Mouse (Mus musculus): ENCODE measurements around the gene Sfi1. TPM values are rescaled to one million over a fixed set of nuclear protein-coding genes. Genes with fewer than 3 reads are reported as not detected.
"Not testable (repeated sequence)": the region's sequence is repeated elsewhere in the genome, so short reads cannot be mapped to it uniquely, and the experiment has no call there.

The Sfi1 gene
- total and polyA plus RNA-seq, 3 experiments: 42.2 to 111 (median 89.7) TPM

DNA sequence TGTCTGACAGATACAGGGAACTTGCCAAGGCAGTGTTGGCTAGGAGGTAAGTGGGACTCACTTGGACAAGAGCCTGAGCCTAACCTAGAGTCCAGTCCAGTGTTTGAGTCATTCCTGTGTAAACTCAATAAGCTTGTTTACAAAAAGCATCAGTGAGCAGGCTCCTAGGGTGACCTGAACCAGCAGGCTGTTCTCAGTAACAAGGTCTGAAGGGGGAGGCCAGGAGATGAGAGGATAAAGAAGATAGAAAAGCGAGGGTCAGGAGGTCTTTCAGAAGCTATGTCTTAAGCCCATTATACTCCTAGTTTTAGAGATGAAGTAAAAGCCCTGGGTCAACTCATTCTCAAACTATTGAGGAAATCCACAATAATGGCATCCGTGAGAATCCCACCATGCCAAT lies 31.9 kb downstream of the Sfi1 start:
- ATAC-seq (ENCODE audit: extremely low read depth, insufficient number of reproducible peaks, low FRiP score, poor library complexity, severe bottlenecking): 0 out of 2 replicates have a peak, but pooled peaks have one; percentile 0
- not testable (repeated sequence) for H3K4me3 ChIP-seq (ENCODE audit: low read depth, low read length); DNase-seq (ENCODE audit: low spot score)

DNA sequence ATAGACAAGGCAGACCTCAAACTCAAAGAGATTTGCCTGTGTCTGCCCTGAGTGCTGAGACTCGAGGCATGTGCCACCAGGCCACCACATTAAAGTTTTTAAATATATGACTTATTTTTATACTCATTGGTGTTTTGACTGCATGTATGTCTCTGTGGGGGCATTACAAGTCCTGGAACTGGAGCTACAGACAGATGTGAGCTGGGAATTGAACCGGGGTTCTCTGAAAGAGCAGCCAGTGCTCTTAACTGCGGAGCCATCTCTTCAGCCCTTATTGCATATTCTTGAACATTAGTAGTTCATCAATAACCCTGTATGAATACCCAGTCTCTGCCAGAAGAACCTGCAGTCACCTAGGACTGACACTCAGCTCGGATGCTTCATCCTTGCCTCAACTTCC lies 34.5 kb downstream of the Sfi1 start:
- not testable (repeated sequence) for ATAC-seq (ENCODE audit: extremely low read depth, insufficient number of reproducible peaks, low FRiP score, poor library complexity, severe bottlenecking)

More for the DNA sequence above, 31.9 kb downstream of the Sfi1 start:
- H3K36me3 ChIP-seq (replicated peaks): peaks cover 23% of the 10 kb centered on the region
- H3K9me3 ChIP-seq (replicated peaks); H3K4me1 ChIP-seq (ENCODE audit: insufficient read depth, low read depth, low read length); H3K27me3 ChIP-seq (ENCODE audit: insufficient read depth, low read length): not testable (repeated sequence)

GRCm38 (mm10) chr11:3157996-3158395 lies 35.3 kb downstream of the Sfi1 start:
- H3K4me3 ChIP-seq (ENCODE audit: low read depth, low read length); ATAC-seq (ENCODE audit: extremely low read depth, insufficient number of reproducible peaks, low FRiP score, poor library complexity, severe bottlenecking); DNase-seq (ENCODE audit: low spot score); H3K27me3 ChIP-seq (ENCODE audit: insufficient read depth, low read length); H3K4me1 ChIP-seq (ENCODE audit: insufficient read depth, low read depth, low read length); H3K9me3 ChIP-seq (replicated peaks): not testable (repeated sequence)
- H3K36me3 ChIP-seq (replicated peaks): peaks cover 31% of the 10 kb centered on the region

More for the DNA sequence above, 34.5 kb downstream of the Sfi1 start:
- not testable (repeated sequence) for H3K27me3 ChIP-seq (ENCODE audit: insufficient read depth, low read length); H3K9me3 ChIP-seq (replicated peaks); H3K4me3 ChIP-seq (ENCODE audit: low read depth, low read length); DNase-seq (ENCODE audit: low spot score); H3K4me1 ChIP-seq (ENCODE audit: insufficient read depth, low read depth, low read length)
- peaks cover 26% of the 10 kb centered on the region for H3K36me3 ChIP-seq (replicated peaks)

GRCm38 (mm10) chr11:3156991-3157390 lies 36.3 kb downstream of the Sfi1 start:
- not testable (repeated sequence) for H3K4me3 ChIP-seq (ENCODE audit: low read depth, low read length); DNase-seq (ENCODE audit: low spot score); H3K4me1 ChIP-seq (ENCODE audit: insufficient read depth, low read depth, low read length); H3K27me3 ChIP-seq (ENCODE audit: insufficient read depth, low read length); H3K9me3 ChIP-seq (replicated peaks); ATAC-seq (ENCODE audit: extremely low read depth, insufficient number of reproducible peaks, low FRiP score, poor library complexity, severe bottlenecking)
- peaks cover 29% of the 10 kb centered on the region for H3K36me3 ChIP-seq (replicated peaks)

DNA sequence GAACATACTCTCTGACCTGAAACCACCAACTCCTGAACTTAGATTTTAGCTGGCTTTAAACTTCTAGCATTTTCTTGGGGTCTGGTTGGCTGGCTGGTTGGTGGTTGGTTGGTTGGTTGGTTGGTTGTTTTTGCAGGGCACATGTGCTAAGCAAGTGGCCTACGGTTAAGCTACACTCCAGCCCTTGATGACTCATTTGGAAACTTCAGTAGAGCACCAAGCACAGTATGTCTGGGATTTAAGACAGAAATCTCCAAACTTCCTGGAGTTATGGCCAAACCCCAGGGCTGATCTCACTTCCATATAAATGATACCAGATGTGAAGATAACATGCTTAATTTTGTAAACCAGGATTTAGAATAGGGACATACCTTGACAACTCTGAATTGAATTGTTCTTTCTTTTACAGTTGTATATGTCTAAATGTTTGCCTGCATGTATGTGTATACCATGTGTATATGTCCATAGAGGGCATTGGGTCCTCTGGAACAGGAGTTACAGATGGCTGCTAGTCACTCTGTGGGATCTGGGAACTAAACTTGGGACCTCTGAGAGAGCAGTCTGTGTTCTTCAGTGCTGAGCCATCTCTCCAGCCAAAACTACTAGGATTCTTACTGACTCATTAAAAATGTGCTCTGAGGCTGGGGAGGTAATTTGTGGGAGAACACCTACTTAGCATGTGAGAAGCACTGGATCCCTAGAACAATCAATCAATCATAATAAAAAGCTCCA lies 39.4 kb downstream of the Sfi1 start:
- ATAC-seq (ENCODE audit: extremely low read depth, insufficient number of reproducible peaks, low FRiP score, poor library complexity, severe bottlenecking); H3K27me3 ChIP-seq (ENCODE audit: insufficient read depth, low read length); DNase-seq (ENCODE audit: low spot score): not testable (repeated sequence)

GRCm38 (mm10) chr11:3151358-3151757 lies 41.9 kb downstream of the Sfi1 start:
- H3K27me3 ChIP-seq (ENCODE audit: insufficient read depth, low read length); DNase-seq (ENCODE audit: low spot score); H3K4me1 ChIP-seq (ENCODE audit: insufficient read depth, low read depth, low read length); ATAC-seq (ENCODE audit: extremely low read depth, insufficient number of reproducible peaks, low FRiP score, poor library complexity, severe bottlenecking); H3K4me3 ChIP-seq (ENCODE audit: low read depth, low read length); H3K9me3 ChIP-seq (replicated peaks): not testable (repeated sequence)
- H3K36me3 ChIP-seq (replicated peaks): peaks cover 19% of the 10 kb centered on the region

More for the DNA sequence above, 39.4 kb downstream of the Sfi1 start:
- not testable (repeated sequence) for H3K4me1 ChIP-seq (ENCODE audit: insufficient read depth, low read depth, low read length); H3K4me3 ChIP-seq (ENCODE audit: low read depth, low read length); H3K9me3 ChIP-seq (replicated peaks)
- peaks cover 27% of the 10 kb centered on the region for H3K36me3 ChIP-seq (replicated peaks)

DNA sequence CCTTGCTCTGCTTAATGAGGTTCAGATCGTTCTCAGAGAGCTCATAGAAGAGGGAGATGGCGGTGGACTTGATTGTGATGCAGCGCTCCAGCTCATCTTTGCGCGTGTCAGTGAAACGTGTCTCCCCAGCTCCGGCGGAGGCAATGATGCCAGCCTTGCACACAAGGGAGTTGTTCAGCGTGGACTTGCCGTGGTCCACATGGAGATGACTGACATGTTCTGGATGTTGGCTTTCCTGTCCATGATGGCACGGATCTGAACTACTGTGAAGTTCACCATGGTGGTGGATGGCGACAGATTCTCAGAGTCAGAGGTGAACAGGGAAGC lies 42.6 kb downstream of the Sfi1 start:
- peaks cover 19% of the 10 kb centered on the region for H3K36me3 ChIP-seq (replicated peaks)

GRCm38 (mm10) chr11:3150003-3150676 lies 43.1 kb downstream of the Sfi1 start:
- not testable (repeated sequence) for ATAC-seq (ENCODE audit: extremely low read depth, insufficient number of reproducible peaks, low FRiP score, poor library complexity, severe bottlenecking); H3K4me3 ChIP-seq (ENCODE audit: low read depth, low read length); H3K4me1 ChIP-seq (ENCODE audit: insufficient read depth, low read depth, low read length)

More for the DNA sequence above, 42.6 kb downstream of the Sfi1 start:
- H3K4me3 ChIP-seq (ENCODE audit: low read depth, low read length); H3K27me3 ChIP-seq (ENCODE audit: insufficient read depth, low read length); ATAC-seq (ENCODE audit: extremely low read depth, insufficient number of reproducible peaks, low FRiP score, poor library complexity, severe bottlenecking); H3K9me3 ChIP-seq (replicated peaks); DNase-seq (ENCODE audit: low spot score); H3K4me1 ChIP-seq (ENCODE audit: insufficient read depth, low read depth, low read length): not testable (repeated sequence)

DNA sequence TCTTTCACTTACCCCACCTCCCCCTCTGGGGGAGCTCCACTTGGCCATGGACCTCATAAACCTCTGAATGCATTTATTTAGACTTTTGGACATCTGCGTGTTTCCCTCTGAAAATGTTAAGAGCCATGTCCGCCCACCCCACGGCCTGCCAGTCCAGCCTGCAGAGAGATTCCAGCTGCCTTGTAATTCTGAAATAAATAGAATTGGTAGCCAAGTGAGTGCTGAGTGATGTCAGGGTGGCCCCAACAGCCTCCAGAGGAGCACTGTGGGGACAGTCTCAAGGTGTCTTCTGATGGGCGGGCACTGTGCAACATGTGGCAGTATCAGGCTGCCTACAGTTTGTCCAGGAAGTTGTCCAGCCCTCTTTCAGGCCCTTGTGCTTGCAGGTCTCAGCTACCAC lies 43.8 kb downstream of the Sfi1 start:
- ATAC-seq (ENCODE audit: extremely low read depth, insufficient number of reproducible peaks, low FRiP score, poor library complexity, severe bottlenecking); H3K4me1 ChIP-seq (ENCODE audit: insufficient read depth, low read depth, low read length); H3K4me3 ChIP-seq (ENCODE audit: low read depth, low read length); DNase-seq (ENCODE audit: low spot score); H3K9me3 ChIP-seq (replicated peaks); H3K27me3 ChIP-seq (ENCODE audit: insufficient read depth, low read length): not testable (repeated sequence)
- H3K36me3 ChIP-seq (replicated peaks): peaks cover 14% of the 10 kb centered on the region

More at GRCm38 (mm10) chr11:3150003-3150676, 43.1 kb downstream of the Sfi1 start:
- not testable (repeated sequence) for H3K9me3 ChIP-seq (replicated peaks); DNase-seq (ENCODE audit: low spot score); H3K27me3 ChIP-seq (ENCODE audit: insufficient read depth, low read length)
- H3K36me3 ChIP-seq (replicated peaks): peaks cover 17% of the 10 kb centered on the region

GRCm38 (mm10) chr11:3146806-3147205 lies 46.5 kb downstream of the Sfi1 start:
- H3K4me1 ChIP-seq (ENCODE audit: insufficient read depth, low read depth, low read length); H3K27me3 ChIP-seq (ENCODE audit: insufficient read depth, low read length); ATAC-seq (ENCODE audit: extremely low read depth, insufficient number of reproducible peaks, low FRiP score, poor library complexity, severe bottlenecking); H3K4me3 ChIP-seq (ENCODE audit: low read depth, low read length); H3K9me3 ChIP-seq (replicated peaks); DNase-seq (ENCODE audit: low spot score): not testable (repeated sequence)
- peaks cover 10% of the 10 kb centered on the region for H3K36me3 ChIP-seq (replicated peaks)

DNA sequence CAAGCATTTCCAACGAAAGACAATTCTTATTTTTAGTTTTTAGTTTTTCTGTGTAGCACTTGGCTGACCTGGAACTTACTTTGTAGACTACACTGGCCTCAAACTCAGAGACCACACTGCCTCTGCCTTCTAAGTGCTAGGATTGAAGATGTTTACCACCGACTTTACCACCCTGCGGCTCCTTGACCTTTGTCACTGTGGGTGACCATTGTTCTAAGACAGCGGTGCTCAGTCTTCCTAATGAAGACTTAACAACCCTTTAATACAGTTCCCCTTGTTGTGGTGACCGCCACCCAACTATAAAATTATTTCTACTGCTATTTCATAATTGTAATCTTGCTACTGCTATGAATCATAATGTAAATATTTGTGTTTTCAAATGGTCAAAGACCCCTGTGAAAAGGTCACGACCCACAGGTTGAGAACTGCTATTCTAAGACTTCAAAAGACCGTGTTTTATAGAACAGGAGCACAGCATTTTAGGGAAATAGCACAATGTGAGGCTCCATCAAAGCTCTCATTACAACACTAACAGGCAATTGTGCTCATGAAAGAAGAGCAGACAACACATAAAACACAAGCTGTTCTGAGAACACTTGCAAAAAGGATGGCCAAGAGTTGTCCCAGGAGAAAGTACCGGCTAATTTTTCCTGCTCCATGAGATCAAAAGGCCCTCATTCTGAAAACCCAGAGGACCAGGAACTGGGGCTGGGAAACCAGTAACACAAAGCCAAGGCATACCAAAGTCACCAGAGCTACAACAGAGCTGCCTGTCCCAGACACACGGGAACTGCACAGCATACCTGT lies 47.7 kb downstream of the Sfi1 start:
- H3K4me3 ChIP-seq (ENCODE audit: low read depth, low read length); H3K4me1 ChIP-seq (ENCODE audit: insufficient read depth, low read depth, low read length); H3K27me3 ChIP-seq (ENCODE audit: insufficient read depth, low read length); ATAC-seq (ENCODE audit: extremely low read depth, insufficient number of reproducible peaks, low FRiP score, poor library complexity, severe bottlenecking); H3K36me3 ChIP-seq (replicated peaks); H3K9me3 ChIP-seq (replicated peaks); DNase-seq (ENCODE audit: low spot score): not testable (repeated sequence)

Measured in G1E (cell line).